ENCODE assay signal across 6 mouse cellular contexts in genomic region chr7:4161596-4161995, GRCm38 (mm10). TPM values are rescaled to one million over a fixed set of nuclear protein-coding genes. Genes with fewer than 3 reads are reported as not detected.
DNase-seq lines count a peak whose midpoint lies in the region; ATAC-seq and TF ChIP-seq lines count a peak whose summit lies in the region.
"Not testable (repeated sequence)": the region's sequence is repeated elsewhere in the genome, so short reads cannot be mapped to it uniquely, and the experiment has no call there.
"Had no signal": no experiment of that assay in that cellular context is flagged by ENCODE, and none has a peak within 500 bp of the region (broad histone marks: within the 10 kb centered on the region; RNA-seq: fewer than 3 reads in every experiment).

No protein-coding gene starts in this region.

- H3K9ac ChIP-seq in intestine, postnatal 0 days (ENCODE audit: low read depth, low read length); lung, postnatal 0 days (replicated peaks; ENCODE audit: low read depth); midbrain, embryonic 11.5 days (ENCODE audit: low read length); stomach, postnatal 0 days (ENCODE audit: low read length): not testable (repeated sequence)

- not testable (repeated sequence) for H3K4me1 ChIP-seq in intestine, postnatal 0 days (replicated peaks; ENCODE audit: control insufficient read depth, insufficient read depth, low read length); lung, postnatal 0 days (ENCODE audit: insufficient read depth, low read depth, low read length); stomach, postnatal 0 days (replicated peaks; ENCODE audit: control insufficient read depth, insufficient read depth)
- peaks cover 11% of the 10 kb centered on the region for H3K4me1 ChIP-seq in midbrain, embryonic 11.5 days (ENCODE audit: control insufficient read depth, insufficient read depth, low read length)

- peak; percentile 33; the same call in 1 of the 2 replicates for TF ChIP-seq CTCF in intestine, postnatal 0 days (IDR thresholded peaks at IDR 0.05; ENCODE audit: low read depth)
- peak; percentile 11; the same call in 1 of the 2 replicates for TF ChIP-seq CTCF in lung, postnatal 0 days (IDR thresholded peaks at IDR 0.05)
- peak; percentile 25; the same call in 1 of the 2 replicates for TF ChIP-seq CTCF in stomach, postnatal 0 days (IDR thresholded peaks at IDR 0.05; ENCODE audit: low read depth)

- not testable (repeated sequence) for ATAC-seq in intestine, postnatal 0 days; lung, postnatal 0 days; midbrain, embryonic 11.5 days (ENCODE audit: low FRiP score); stomach, postnatal 0 days (ENCODE audit: low FRiP score, low TSS enrichment)

- not testable (repeated sequence) for H3K4me3 ChIP-seq in intestine, postnatal 0 days (ENCODE audit: low read depth, low read length); lung, postnatal 0 days (ENCODE audit: low read depth, low read length); midbrain, embryonic 11.5 days (ENCODE audit: low read depth, low read length); stomach, postnatal 0 days (ENCODE audit: low read depth, low read length)

- not testable (repeated sequence) for H3K4me2 ChIP-seq in intestine, postnatal 0 days (replicated peaks; ENCODE audit: low read depth); lung, postnatal 0 days (replicated peaks; ENCODE audit: low read depth, low read length); midbrain, embryonic 11.5 days; stomach, postnatal 0 days (replicated peaks; ENCODE audit: low read depth)

- DNase-seq in heart, adult 11 months = peak; percentile 78
- not testable (repeated sequence) for DNase-seq in lung, postnatal 0 days (ENCODE audit: low spot score); stomach, postnatal 0 days (ENCODE audit: low spot score)
- peak; percentile 67 for DNase-seq in midbrain, embryonic 11.5 days (ENCODE audit: low spot score, missing footprints)

- H3K27me3 ChIP-seq in intestine, postnatal 0 days (replicated peaks; ENCODE audit: control insufficient read depth, insufficient read depth, low read length); lung, postnatal 0 days (replicated peaks; ENCODE audit: insufficient read depth, low read length); midbrain, embryonic 11.5 days (ENCODE audit: control insufficient read depth, insufficient read depth, low read length); stomach, postnatal 0 days (ENCODE audit: control insufficient read depth, insufficient read depth, low read length): not testable (repeated sequence)

- not testable (repeated sequence) for H3K27ac ChIP-seq in intestine, postnatal 0 days (ENCODE audit: low read depth, low read length); lung, postnatal 0 days (ENCODE audit: low read length); midbrain, embryonic 11.5 days (ENCODE audit: low read depth, low read length); stomach, postnatal 0 days (replicated peaks)

- not testable (repeated sequence) for TF ChIP-seq EP300 in lung, postnatal 0 days (IDR thresholded peaks at IDR 0.05); stomach, postnatal 0 days (optimal IDR thresholded peaks at IDR 0.05)

- 96% methylated on average over 4 of the region's 4 CpGs for WGBS in intestine, postnatal 0 days
- WGBS in lung, postnatal 0 days = 94% methylated on average over 4 of the region's 4 CpGs
- 95% methylated on average over 4 of the region's 4 CpGs for WGBS in midbrain, embryonic 11.5 days
- WGBS in stomach, postnatal 0 days = 93% methylated on average over 4 of the region's 4 CpGs

- not testable (repeated sequence) for H3K36me3 ChIP-seq in intestine, postnatal 0 days (ENCODE audit: control insufficient read depth, insufficient read depth); lung, postnatal 0 days (ENCODE audit: insufficient read depth, low read length); midbrain, embryonic 11.5 days (ENCODE audit: control insufficient read depth, insufficient read depth, low read length); stomach, postnatal 0 days (ENCODE audit: control insufficient read depth, insufficient read depth, low read length)

- H3K9me3 ChIP-seq in intestine, postnatal 0 days (ENCODE audit: control insufficient read depth); lung, postnatal 0 days (ENCODE audit: low read length); midbrain, embryonic 11.5 days (ENCODE audit: control insufficient read depth, low read length); stomach, postnatal 0 days (ENCODE audit: control insufficient read depth, low read length): not testable (repeated sequence)

RNA-seq across cellular contexts. Expression of gene Cdc42ep5, which starts 3.1 kb away (rescaled TPM):
- polyA plus RNA-seq in intestine, postnatal 0 days (2015; fragmentation: Nextera tagmentation; extraction: Ambion mirVana) = 120 and 126 TPM in 2 replicates
- polyA plus RNA-seq in lung, postnatal 0 days (2015; fragmentation: Nextera tagmentation; extraction: Ambion mirVana) = 46.7 and 51.1 TPM in 2 replicates
- polyA plus RNA-seq in midbrain, embryonic 11.5 days (2014; fragmentation: Nextera tagmentation; extraction: Ambion mirVana) = 15.6 and 17.4 TPM in 2 replicates
- 119 and 121 TPM in 2 replicates for polyA plus RNA-seq in stomach, postnatal 0 days (2015; fragmentation: Nextera tagmentation; extraction: Ambion mirVana)
- polyA plus RNA-seq: activated CD4-positive, CD25-positive, alpha-beta regulatory T cell, adult 4 months had no signal

RNA-seq across cellular contexts. Expression of gene Leng9, which starts 11.4 kb away (rescaled TPM):
- 14.1 and 16.0 TPM in 2 replicates for polyA plus RNA-seq in intestine, postnatal 0 days (2015; fragmentation: Nextera tagmentation; extraction: Ambion mirVana)
- polyA plus RNA-seq in lung, postnatal 0 days (2015; fragmentation: Nextera tagmentation; extraction: Ambion mirVana) = 7.6 and 7.7 TPM in 2 replicates
- polyA plus RNA-seq in midbrain, embryonic 11.5 days (2014; fragmentation: Nextera tagmentation; extraction: Ambion mirVana) = 1.5 and 2.0 TPM in 2 replicates
- 7.4 and 8.5 TPM in 2 replicates for polyA plus RNA-seq in stomach, postnatal 0 days (2015; fragmentation: Nextera tagmentation; extraction: Ambion mirVana)

RNA-seq across cellular contexts. Expression of gene Leng8, which starts 24.8 kb away (rescaled TPM):
- polyA plus RNA-seq in intestine, postnatal 0 days (2015; fragmentation: Nextera tagmentation; extraction: Ambion mirVana) = 13.8 and 15.2 TPM in 2 replicates
- 28.0 and 29.6 TPM in 2 replicates for polyA plus RNA-seq in lung, postnatal 0 days (2015; fragmentation: Nextera tagmentation; extraction: Ambion mirVana)
- polyA plus RNA-seq in midbrain, embryonic 11.5 days (2014; fragmentation: Nextera tagmentation; extraction: Ambion mirVana) = 44.4 and 45.6 TPM in 2 replicates
- polyA plus RNA-seq in stomach, postnatal 0 days (2015; fragmentation: Nextera tagmentation; extraction: Ambion mirVana) = 14.7 and 20.1 TPM in 2 replicates

RNA-seq across cellular contexts. Expression of gene Ttyh1, which starts 42.4 kb away (rescaled TPM):
- 2.6 and 3.7 TPM in 2 replicates for polyA plus RNA-seq in intestine, postnatal 0 days (2015; fragmentation: Nextera tagmentation; extraction: Ambion mirVana)
- 1.1 and 1.2 TPM in 2 replicates for polyA plus RNA-seq in lung, postnatal 0 days (2015; fragmentation: Nextera tagmentation; extraction: Ambion mirVana)
- 33.8 and 43.6 TPM in 2 replicates for polyA plus RNA-seq in midbrain, embryonic 11.5 days (2014; fragmentation: Nextera tagmentation; extraction: Ambion mirVana)
- polyA plus RNA-seq in stomach, postnatal 0 days (2015; fragmentation: Nextera tagmentation; extraction: Ambion mirVana) = 4.1 and 4.3 TPM in 2 replicates
